Mouse (Mus musculus): ENCODE results near the gene Fam167b.
"Not testable (repeated sequence)": the region's sequence is repeated elsewhere in the genome, so short reads cannot be mapped to it uniquely, and the experiment has no call there.

The Fam167b gene

DNA sequence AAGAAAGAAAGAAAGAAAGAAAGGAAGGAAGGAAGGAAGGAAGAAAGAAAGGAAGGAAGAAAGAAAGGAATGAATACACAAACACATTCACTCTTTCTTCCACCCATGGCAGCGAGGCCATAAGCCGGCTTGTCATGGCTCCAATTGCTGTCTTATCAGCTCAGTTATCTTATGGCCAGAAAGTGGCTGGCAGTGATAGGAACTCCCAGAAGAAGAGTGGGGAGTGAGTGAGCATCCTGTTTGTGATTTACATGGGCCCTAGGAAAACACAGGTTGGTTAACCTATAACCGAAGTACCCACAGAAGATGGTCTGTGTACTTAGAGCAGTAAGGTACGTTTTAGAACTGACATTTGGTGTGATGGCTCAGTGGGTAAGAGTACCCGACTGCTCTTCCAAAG, 17.2 kb downstream of the Fam167b start:
- DNase-seq (ENCODE audit: low spot score in 2 of 2) = no peak

DNA sequence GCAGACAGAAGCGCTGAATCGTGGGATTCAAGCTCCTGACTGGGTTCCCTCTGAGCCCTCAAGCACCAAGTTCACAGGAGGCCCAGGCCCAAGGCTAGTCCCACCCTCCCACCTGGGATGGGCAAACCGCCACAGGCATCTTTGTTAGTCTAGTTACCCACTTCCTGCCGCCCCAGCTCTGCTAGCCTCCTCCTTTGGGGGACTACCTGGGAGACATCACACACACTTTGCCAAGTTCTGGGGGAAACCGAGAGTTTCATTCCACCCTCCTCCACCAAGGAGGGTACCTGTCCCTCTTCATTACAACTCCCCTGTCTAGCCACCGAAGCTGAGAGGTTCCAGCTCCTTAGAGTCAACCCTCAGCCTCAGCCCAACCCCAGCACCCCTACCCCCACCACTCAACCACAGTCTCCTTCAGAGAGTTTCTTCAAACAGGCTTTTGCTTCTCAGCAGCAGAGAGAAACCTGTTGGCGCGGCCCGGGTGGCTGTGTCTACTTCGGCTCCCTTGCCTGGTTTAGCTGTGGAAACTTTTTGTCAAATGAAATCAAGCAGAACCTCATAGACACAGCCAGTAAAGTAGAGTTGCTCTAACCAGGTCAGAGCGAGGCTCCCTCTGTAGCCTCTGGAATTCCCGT, 19.9 kb downstream of the Fam167b start:
- no peak for DNase-seq (ENCODE audit: low spot score in 2 of 2)

DNA sequence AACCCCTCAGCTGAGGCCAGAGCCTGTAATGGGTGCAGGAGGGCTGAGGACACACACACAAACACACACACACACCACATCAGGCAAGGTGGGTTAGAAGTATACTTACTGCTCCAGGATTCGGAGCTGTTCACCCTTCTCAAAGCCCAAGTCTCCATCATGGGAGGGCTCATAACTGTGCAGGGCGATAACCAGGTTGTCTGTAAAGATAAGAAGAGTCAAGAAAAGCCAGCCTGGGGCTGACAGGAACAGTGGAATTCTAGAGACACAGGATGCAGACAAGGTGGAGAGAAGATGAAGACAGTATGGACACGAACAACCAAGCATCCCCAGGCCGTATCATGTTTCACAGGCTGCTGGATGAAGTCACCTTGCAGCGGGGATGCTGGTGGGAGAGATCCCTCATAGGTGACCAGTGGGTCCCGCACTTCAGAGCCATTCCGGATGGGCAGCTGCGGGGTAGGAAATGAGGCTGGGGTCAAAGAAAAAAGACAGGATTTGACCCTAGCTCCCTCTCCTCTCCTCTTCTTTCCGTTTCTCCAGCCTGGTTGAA, 21.0 kb downstream of the Fam167b start:
- DNase-seq (ENCODE audit: low spot score in 2 of 2) = no peak

DNA sequence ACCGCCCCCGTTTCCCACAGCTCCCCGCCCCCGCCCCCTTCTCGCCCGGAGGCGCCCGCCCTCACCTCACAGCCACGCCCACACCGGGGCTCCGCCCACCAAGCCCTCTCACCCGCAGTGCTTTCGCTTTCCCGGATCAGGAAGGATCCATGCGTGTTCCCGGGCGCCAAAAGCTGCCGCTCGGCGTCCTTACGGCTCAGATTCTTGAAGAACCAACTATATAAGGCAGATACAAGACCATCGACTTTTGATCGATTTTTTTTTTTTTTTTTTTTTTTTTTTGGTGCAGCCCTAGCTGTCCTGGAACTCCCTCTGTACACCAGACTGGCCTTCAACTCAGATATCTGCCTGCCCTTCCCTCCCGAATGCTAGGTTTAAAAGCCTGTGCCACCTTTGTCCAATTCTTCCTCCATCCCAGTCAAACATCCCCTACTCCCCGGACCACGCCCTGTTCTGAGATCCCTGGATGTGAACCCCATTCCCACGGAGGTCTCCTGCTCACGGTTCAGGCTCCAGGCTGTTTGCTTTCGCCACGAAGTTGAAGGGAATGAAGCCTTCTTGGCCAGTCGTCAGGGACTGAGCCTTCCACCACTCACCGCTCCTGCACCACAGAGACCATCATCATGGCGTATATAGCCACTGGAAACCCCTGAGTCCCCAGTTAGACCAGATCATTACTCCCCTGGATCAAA, 21.7 kb downstream of the Fam167b start:
- DNase-seq (ENCODE audit: low spot score in 2 of 2) = peak; percentile 69 to 74

DNA sequence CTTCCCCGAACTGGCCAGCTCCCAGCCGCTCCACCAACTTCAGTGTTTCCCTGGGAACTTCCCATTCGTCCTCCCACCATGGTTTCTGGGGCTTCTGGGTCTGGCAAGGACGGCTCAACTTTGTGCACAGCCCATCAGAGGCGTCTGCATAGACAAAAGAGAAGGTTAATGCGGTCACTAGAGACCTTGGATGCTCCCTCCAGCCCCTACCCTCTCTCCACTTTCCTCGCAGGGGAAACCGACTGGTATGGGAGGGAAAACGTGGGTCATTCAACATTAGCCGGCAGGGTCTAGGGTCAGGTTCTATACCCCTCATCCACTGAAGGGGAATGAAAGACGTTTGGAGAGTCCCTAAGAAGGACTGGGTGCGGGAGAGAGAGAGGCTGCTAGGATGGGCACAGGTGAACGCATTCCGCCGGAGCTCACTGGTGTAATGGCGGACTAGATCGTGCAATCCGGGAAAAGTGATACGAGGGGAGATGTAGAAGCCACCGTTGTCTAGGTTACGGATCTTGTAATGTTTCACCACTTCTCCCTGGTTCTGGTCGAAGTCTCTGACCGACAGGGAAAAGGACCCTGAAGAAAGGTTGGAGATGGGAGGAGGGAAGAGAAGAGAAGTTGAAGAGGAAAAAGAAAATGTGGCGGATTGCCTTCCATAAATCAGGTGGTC, 22.4 kb downstream of the Fam167b start:
- no peak for DNase-seq (ENCODE audit: low spot score in 2 of 2)

DNA sequence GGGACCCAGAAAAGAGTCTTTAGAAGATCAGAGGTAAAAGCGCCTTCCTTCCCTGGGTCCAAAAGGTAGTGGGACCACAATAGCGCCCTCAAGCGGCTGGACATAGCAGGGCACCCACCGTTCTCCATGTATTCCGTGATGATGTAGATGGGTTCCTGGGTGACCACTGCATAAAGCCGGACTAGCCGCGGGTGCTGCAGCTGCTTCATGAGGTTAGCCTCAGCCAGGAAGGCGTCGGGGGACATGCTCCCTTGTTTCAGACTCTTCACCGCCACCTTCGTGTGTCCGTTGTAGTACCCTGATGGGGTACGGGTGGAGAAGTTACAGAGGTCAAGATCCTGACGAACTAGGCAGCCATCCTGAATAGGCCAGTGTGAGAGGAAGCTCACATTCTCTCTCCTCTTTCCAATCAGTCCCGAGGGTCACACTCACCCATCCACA, 22.9 kb downstream of the Fam167b start:
- peak; percentile 31 to 56 for DNase-seq (ENCODE audit: low spot score in 2 of 2)

DNA sequence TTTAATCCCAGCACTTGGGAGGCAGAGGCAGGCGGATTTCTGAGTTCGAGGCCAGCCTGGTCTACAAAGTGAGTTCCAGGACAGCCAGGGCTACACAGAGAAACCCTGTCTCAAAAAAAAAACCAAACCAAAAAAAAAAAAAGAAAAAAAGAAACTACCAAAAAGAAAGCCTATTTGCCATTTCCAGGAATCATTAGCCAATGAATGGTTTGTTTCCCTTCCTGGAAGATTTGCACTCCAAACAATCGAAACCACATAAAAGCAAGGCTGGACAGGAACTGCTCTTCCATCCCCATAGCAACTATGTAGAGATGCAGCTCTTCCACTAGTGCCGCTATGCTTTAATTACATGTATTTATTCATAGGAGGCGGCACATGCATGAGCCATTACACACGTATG, 23.8 kb downstream of the Fam167b start:
- not testable (repeated sequence) for DNase-seq (ENCODE audit: low spot score in 2 of 2)

DNA sequence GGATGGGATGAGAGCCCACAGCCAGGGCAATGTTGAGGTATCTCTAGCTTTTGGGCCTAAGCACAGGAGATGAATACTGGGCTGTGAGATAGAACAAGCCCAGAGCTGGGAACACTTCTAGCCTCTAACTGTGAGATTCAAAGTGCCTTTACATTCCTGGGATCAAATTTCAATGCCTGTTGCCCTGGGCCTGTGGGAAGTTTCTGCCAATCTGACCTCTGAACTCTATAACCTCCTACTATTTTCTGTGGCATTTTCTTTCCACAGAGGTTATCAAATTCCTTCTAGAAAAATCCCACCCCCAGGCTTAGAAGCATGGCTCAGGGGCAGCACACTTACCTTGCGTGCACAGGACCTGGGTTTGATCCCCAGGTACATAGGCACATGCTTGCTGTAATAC, 28.1 kb downstream of the Fam167b start:
- no peak for DNase-seq (ENCODE audit: low spot score in 2 of 2)

DNA sequence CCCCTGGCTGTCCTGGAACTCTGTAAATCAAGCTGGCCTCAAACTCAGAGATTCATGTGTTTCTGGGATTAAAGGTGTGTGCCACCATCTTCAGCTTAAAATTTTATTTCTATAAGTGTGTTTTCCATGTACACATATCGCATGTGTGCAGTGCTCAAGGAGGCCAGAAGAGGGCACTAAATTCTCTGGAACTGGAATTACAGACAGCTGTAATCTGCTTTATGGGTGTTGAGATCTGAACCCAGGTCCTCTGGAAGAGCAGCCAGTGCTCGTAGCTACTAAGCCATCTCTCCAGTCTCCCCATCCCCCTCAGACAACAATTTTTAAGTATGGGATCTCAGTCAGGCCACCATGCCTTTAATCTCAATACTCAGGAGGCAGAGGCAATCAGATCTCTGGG, 29.0 kb downstream of the Fam167b start:
- DNase-seq (ENCODE audit: low spot score in 2 of 2) = no peak

DNA sequence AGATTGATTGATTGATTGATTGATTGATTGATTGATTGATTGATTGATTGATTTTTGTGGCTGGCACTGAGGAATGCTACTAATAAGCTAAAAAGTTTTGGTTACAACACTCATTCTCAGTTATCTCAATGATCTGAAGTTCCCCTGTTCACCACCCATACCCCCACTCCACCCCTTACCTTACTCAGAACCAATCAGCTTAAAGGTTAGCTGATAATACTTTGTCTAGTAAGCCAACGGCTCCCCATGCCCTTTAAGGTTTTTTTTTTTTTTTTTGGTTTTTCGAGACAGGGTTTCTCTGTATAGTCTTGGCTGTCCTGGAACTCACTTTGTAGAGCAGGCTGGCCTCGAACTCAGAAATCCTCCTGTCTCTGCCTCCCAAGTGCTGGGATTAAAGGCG, 30.7 kb downstream of the Fam167b start:
- not testable (repeated sequence) for DNase-seq (ENCODE audit: low spot score in 2 of 2)

DNA sequence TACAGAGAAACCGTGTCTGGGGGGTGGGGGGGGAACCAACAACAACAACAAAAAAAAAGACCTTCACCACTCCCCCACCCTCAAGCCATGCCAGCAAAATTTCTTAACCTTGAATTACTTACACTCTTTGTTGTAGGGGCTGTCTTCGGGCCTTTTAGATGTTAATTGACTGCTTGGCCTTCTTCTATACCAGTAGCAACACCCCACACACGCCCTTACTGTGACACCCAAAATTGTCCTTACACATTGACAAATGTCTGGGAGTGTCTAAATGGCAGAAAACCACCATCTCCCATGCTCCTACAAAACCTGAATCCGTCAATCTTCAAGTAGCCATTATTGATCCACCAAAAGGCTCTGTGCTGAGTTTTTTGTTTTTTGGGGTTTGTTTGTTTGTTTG, 34.2 kb downstream of the Fam167b start:
- no peak for DNase-seq (ENCODE audit: low spot score in 2 of 2)

DNA sequence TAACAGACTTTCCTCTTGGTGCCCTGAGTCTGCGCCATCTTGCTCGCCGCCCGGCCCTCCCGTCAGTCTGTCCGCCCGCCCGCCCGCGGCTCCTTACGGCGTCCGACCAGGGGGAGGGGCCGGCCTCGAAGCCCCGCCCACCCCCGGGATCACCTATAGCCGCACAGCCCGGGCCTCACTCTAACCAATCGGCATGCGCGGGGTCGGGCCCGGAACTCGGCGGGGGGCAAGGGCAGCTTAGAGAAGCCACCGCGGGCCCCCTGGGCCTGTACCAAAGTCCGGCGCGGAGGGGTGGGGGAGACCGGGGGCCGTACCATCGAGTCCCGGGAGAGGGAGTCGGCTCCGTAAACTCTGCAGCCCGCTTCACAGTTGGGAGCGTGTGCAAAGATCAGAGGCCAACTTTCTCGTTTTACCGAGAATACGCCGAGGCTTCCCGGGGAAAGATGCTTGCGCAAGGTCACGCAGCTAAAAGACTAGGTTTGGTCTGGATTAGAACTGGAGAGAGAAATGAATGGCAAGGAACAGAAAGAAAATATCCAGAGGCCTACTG, 35.7 kb downstream of the Fam167b start, which contains the start of gene Hdac1:
Gene Hdac1, minus strand, starts transcription at position 122 of the 550 bp plus-strand sequence.
- DNase-seq (ENCODE audit: low spot score in 2 of 2) = peak; percentile 92 to 95

DNA sequence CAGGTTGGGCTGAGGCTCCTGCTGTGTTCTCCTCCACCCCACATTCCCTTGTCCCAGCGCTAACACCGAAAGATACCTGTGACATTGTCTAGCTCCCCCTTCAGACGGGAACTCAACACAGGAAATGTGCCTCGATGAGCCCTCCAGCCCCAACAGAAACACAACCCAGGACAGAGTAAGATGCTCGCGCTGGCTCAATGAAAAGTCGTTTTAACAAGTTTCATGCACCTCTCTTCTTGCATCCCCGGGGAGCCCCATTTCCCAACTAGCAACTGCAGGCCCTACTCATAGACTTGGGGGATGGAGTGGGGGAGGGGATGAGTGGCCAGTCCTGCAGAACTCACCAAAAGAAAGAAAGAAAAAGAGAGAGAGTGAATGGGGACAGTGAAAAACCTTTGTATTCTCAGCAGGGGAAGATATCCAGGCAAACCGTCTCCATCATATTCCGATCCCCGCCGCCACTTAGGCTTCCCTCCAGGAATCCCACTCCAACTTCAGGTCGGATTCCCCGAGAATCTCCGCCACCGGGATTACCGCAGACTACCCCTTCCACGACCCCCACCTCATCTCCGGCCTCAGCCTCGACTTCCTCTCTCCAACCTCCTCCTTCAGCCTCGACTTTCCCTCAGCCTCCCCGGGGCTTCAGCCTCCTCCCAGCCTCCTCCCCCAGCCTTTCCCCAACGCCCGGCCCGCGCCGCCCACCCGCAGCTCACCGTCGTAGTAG, 36.3 kb downstream of the Fam167b start:
- DNase-seq (ENCODE audit: low spot score in 2 of 2) = peak; percentile 8 to 24

DNA sequence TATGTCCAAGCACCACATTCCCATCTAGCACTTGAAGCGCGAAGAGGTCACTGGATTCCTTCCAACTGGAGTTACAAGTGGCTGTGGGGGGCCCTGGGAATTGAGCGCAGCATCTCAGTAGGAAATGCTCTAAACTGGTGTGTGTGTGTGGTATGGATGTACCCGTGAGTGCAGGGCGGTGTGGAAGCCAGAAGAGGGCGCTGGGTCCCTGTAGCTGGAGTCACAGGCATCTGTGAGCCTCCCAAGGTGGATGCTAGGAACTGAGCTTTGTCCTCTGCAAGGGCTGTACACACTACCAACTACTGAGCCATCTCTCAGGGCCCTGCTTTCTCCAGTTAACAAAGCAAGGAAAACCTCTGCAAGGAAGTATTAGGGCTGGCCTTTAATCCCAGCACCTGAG, 38.3 kb downstream of the Fam167b start:
- no peak for DNase-seq (ENCODE audit: low spot score in 2 of 2)

DNA sequence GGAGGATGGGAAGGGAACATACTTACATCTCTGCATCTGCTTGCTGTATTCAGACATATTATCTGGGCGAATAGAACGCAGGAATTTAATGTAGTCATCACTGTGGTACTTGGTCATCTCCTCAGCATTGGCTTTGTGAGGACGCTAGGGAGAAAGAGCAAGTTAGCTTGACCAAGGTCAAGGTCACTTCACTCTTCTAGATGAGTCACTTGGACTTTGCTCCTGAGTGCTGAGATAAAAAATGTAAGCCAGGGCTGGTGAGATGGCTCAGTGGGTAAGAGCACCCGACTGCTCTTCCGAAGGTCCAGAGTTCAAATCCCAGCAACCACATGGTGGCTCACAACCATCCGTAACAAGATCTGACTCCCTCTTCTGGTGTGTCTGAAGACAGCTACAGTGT, 49.4 kb downstream of the Fam167b start:
- not testable (repeated sequence) for DNase-seq (ENCODE audit: low spot score in 2 of 2)

Data from right cerebral cortex, adult 2 months (tissue).